Mouse (Mus musculus): ENCODE measurements around the gene Rarg.

DNA sequence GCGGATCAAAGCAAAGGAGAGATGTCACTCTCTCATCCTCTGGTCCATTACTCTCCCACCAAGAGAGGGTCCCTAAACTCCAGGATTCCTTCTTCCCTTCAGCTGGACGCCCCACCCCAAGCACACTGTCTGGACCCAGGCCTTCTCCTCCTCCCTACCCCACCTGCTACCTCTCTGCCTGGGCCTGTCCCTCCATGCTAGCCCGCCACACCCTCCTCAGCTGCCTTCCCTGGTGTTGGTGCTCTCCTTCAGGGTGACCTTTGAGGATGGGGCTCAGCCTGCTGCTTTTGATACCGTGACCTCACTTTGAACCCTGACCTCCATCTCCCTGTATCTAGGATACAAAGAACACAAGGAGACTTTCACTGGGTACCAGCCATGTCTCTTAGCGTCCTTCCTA lies 6.8 kb downstream of the Rarg start:
- TF ChIP-seq CTCF (IDR thresholded peaks at IDR 0.05 in 2 of 3, conservative IDR thresholded peaks at IDR 0.05 in 1 of 3; ENCODE audit: control insufficient read depth in 1 of 3, insufficient read depth in 1 of 3, low read depth in 2 of 3, low read length in 3 of 3, poor library complexity in 1 of 3, severe bottlenecking in 1 of 3) (no peak), TAL1 (IDR thresholded peaks at IDR 0.05; ENCODE audit: low read length) (no peak), NRF1 (IDR thresholded peaks at IDR 0.05; ENCODE audit: insufficient read depth, low read depth, low read length, poor library complexity, severe bottlenecking) (no peak)

Measured in MEL (cell line).